ENCODE assay signal across 9 mouse cellular contexts in the genomic region with DNA sequence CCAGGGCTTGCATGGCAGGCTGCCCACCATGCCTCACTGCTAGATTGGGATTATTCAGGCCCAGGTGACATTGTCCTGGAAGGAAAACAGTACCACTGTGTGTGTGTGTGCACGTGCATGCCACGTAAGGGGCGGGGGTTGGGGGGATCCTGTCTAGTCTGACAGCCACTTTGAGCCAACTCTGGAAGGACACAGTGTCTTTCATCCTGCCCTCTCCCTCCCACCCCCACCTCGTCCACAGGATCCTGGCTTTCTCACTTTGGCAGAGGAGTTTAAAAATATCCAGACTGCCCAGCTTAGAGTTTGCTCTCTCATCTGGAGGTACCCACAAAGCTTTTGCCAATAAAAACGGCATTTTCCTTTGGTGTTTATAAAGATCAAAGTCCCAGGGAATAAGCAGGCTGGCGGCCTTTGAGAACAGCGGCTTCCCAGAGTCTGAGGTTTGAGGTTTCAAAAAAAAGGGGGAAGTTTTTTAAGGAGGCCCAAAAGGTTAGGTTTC.
DNase-seq lines count a peak whose midpoint lies in the region; ATAC-seq and TF ChIP-seq lines count a peak whose summit lies in the region.
"Had no signal": no experiment of that assay in that cellular context is flagged by ENCODE, and none has a peak within 500 bp of the region (broad histone marks: within the 10 kb centered on the region; RNA-seq: fewer than 3 reads in every experiment).

No protein-coding gene starts in this region.

- H3K4me2 ChIP-seq in embryonic facial prominence, embryonic 15.5 days (replicated peaks): no peak overlapping the region
- no peak overlapping the region for H3K4me2 ChIP-seq in limb, embryonic 11.5 days (ENCODE audit: low read depth, severe bottlenecking)

- TF ChIP-seq CTCF in kidney, adult 2 months (conservative IDR thresholded peaks at IDR 0.05; ENCODE audit: insufficient read depth, insufficient read length, low read depth, low read length): no peak
- no peak for TF ChIP-seq CTCF in brain, embryonic 14.5 days (IDR thresholded peaks at IDR 0.05; ENCODE audit: borderline replicate concordance, extremely low read depth, insufficient read depth, insufficient read length)

- TF ChIP-seq POLR2A in kidney, adult 2 months (IDR thresholded peaks at IDR 0.05; ENCODE audit: low read depth, low read length): no peak
- no peak for TF ChIP-seq POLR2A in brain, embryonic 14.5 days (IDR thresholded peaks at IDR 0.05; ENCODE audit: borderline replicate concordance, extremely low read depth, insufficient read depth, insufficient read length, poor library complexity, severe bottlenecking)

- H3K36me3 ChIP-seq in kidney, adult 2 months (ENCODE audit: control insufficient read depth, insufficient read depth, low read length): no peaks in the 10 kb centered on the region
- no peaks in the 10 kb centered on the region for H3K36me3 ChIP-seq in embryonic facial prominence, embryonic 15.5 days
- no peaks in the 10 kb centered on the region for H3K36me3 ChIP-seq in limb, embryonic 11.5 days (ENCODE audit: control insufficient read depth, insufficient read depth, low read length)

- H3K9me3 ChIP-seq in embryonic facial prominence, embryonic 15.5 days (replicated peaks): no peaks in the 10 kb centered on the region
- H3K9me3 ChIP-seq in limb, embryonic 11.5 days (ENCODE audit: control insufficient read depth, low read length): no peaks in the 10 kb centered on the region

- ATAC-seq in embryonic facial prominence, embryonic 15.5 days (ENCODE audit: insufficient number of reproducible peaks, low FRiP score, low TSS enrichment, low read depth): peak; percentile 66
- ATAC-seq in limb, embryonic 11.5 days (ENCODE audit: insufficient number of reproducible peaks, low FRiP score, low TSS enrichment, low read depth): 0 out of 2 replicates have a peak, but pooled peaks have one; percentile 20

- no peaks in the 10 kb centered on the region for H3K4me1 ChIP-seq in kidney, adult 2 months (ENCODE audit: control insufficient read depth, insufficient read depth, low read length)
- H3K4me1 ChIP-seq in embryonic facial prominence, embryonic 15.5 days: peaks cover 15% of the 10 kb centered on the region
- H3K4me1 ChIP-seq in limb, embryonic 11.5 days (ENCODE audit: control insufficient read depth, insufficient read depth, low read length): peaks cover 10% of the 10 kb centered on the region; the same call in 1 of the 2 replicates

- no peaks in the 10 kb centered on the region for H3K27me3 ChIP-seq in kidney, adult 2 months (replicated peaks; ENCODE audit: control insufficient read depth, insufficient read depth, low read length)
- H3K27me3 ChIP-seq in embryonic facial prominence, embryonic 15.5 days: no peaks in the 10 kb centered on the region
- H3K27me3 ChIP-seq in limb, embryonic 11.5 days (ENCODE audit: control insufficient read depth, insufficient read depth, low read length): no peaks in the 10 kb centered on the region

- H3K9ac ChIP-seq in embryonic facial prominence, embryonic 15.5 days: no peak overlapping the region
- H3K9ac ChIP-seq in limb, embryonic 11.5 days (ENCODE audit: low read length): no peak overlapping the region

- DNase-seq in kidney, adult 2 months: peak; percentile 53
- DNase-seq in kidney, postnatal 14 days: no peak
- DNase-seq in brain, embryonic 14.5 days (ENCODE audit: low read depth): peak; percentile 60
- peak; percentile 33 for DNase-seq in limb, embryonic 11.5 days (ENCODE audit: low spot score)
- no peak for DNase-seq in gastrocnemius, postnatal 25 days
- DNase-seq in urinary bladder, adult 2 months (ENCODE audit: low spot score): no peak
- DNase-seq: cerebellum, adult 9-10 months; right cerebral cortex, postnatal 4 days had no signal

- H3K4me3 ChIP-seq in kidney, adult 2 months (ENCODE audit: insufficient read depth, low read depth, low read length): no peak overlapping the region
- H3K4me3 ChIP-seq in embryonic facial prominence, embryonic 15.5 days (replicated peaks): no peak overlapping the region
- no peak overlapping the region for H3K4me3 ChIP-seq in limb, embryonic 11.5 days (ENCODE audit: low read depth, low read length)

- H3K27ac ChIP-seq in kidney, adult 2 months (ENCODE audit: insufficient read depth, low read depth, low read length): no peak overlapping the region
- peak overlapping the region; percentile 69; the same call in 1 of the 2 replicates for H3K27ac ChIP-seq in embryonic facial prominence, embryonic 15.5 days (replicated peaks)
- peak overlapping the region; percentile 40; the same call in 1 of the 2 replicates for H3K27ac ChIP-seq in limb, embryonic 11.5 days (replicated peaks; ENCODE audit: low read depth, low read length)

- WGBS in kidney, adult 2 months: 48% methylated on average over 7 of the region's 7 CpGs
- 22% methylated on average over 7 of the region's 7 CpGs for WGBS in embryonic facial prominence, embryonic 15.5 days
- WGBS in limb, embryonic 11.5 days: 26% methylated on average over 7 of the region's 7 CpGs

Comparison
In these comparisons a context has a peak if more than half of its experiments do, and no peak if none do; other contexts are left out.
1. DNase-seq: peak in kidney, adult 2 months (single experiment), brain, embryonic 14.5 days (single experiment) and limb, embryonic 11.5 days (single experiment); none in kidney, postnatal 14 days (single experiment), gastrocnemius, postnatal 25 days (single experiment) and urinary bladder, adult 2 months (single experiment).